Mouse (Mus musculus): ENCODE measurements at regions not wholly inside any gene's neighbourhood (a gene's known extent, or its start where the extent isn't known, plus 50 kb on each side); places are given as distances from the start of the nearest gene placed in this dataset. TPM values are rescaled to one million over a fixed set of nuclear protein-coding genes. Genes with fewer than 3 reads are reported as not detected.

DNA sequence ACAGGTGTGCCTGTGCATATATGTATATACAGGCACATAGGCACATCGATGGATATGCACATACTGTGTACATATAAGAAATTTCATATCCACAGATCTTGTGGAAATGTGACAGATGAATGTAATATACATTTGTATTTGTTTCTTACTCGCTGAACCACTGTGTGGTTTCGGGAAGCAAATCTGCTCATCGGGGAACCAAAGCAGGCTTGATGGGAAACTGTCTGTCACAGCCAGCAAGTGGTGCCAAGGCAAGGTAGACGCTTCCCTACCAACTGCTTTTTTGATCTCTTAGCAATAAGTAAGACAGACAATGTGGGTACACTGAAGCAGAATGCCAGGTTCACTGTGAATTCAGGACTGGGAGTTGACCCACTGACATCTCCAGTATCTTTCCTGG lies 80.3 kb upstream of the Sdk1 start:
- no peaks in the 10 kb centered on the region for H3K36me3 ChIP-seq (ENCODE audit: control insufficient read depth, insufficient read depth, low read length)
- H3K4me2 ChIP-seq (ENCODE audit: low read depth, low read length): no peak overlapping the region
- no peak for ATAC-seq (ENCODE audit: low read depth)
- no peak overlapping the region for H3K4me3 ChIP-seq (ENCODE audit: low read depth, low read length)
- H3K27me3 ChIP-seq (replicated peaks; ENCODE audit: control insufficient read depth, insufficient read depth, low read length): no peaks in the 10 kb centered on the region
- no peak overlapping the region for H3K27ac ChIP-seq (replicated peaks; ENCODE audit: low read depth, low read length)
- 80% methylated on average over 5 of the region's 5 CpGs for WGBS
- H3K4me1 ChIP-seq (ENCODE audit: control insufficient read depth, insufficient read depth, low read length): no peaks in the 10 kb centered on the region
- H3K9ac ChIP-seq (ENCODE audit: low read depth, low read length): no peak overlapping the region
- DNase-seq (ENCODE audit: low spot score): no peak
- no peaks in the 10 kb centered on the region for H3K9me3 ChIP-seq (ENCODE audit: control insufficient read depth, low read length)

DNA sequence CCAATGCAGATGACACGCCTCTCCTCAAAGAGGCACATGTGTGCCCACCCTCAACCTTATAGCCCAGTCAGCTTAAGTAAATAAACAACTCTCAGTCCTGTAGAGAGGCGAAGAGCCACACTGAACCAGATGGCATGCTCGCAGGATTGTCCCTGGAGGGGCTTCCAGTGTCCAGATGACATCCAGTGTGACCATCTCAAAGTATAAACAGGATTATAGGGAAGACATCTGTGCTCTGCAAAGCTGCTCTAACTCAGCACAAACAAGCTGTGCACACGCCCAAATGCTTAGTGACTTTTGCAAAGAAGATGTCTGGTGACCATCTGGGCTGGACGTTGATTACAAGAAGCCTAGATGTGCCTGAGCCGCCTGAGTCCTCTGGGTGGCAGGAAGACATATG lies 58.8 kb upstream of the Sdk1 start:
- H3K27ac ChIP-seq (replicated peaks; ENCODE audit: low read depth, low read length): no peak overlapping the region
- H3K4me1 ChIP-seq (ENCODE audit: control insufficient read depth, insufficient read depth, low read length): no peaks in the 10 kb centered on the region
- no peak overlapping the region for H3K4me2 ChIP-seq (ENCODE audit: low read depth, low read length)
- no peak overlapping the region for H3K9ac ChIP-seq (ENCODE audit: low read depth, low read length)
- H3K9me3 ChIP-seq (ENCODE audit: control insufficient read depth, low read length): no peaks in the 10 kb centered on the region
- H3K27me3 ChIP-seq (replicated peaks; ENCODE audit: control insufficient read depth, insufficient read depth, low read length): no peaks in the 10 kb centered on the region
- DNase-seq (ENCODE audit: low spot score): peak; percentile 71
- H3K36me3 ChIP-seq (ENCODE audit: control insufficient read depth, insufficient read depth, low read length): no peaks in the 10 kb centered on the region
- no peak for ATAC-seq (ENCODE audit: low read depth)
- no peak overlapping the region for H3K4me3 ChIP-seq (ENCODE audit: low read depth, low read length)
- 35% methylated on average over 6 of the region's 6 CpGs for WGBS

GRCm38 (mm10) chr5:141189033-141189432 lies 52.3 kb upstream of the Sdk1 start:
- ATAC-seq (ENCODE audit: low read depth): no peak
- 78% methylated on average over 2 of the region's 2 CpGs for WGBS
- no peaks in the 10 kb centered on the region for H3K9me3 ChIP-seq (ENCODE audit: control insufficient read depth, low read length)
- no peak overlapping the region for H3K27ac ChIP-seq (replicated peaks; ENCODE audit: low read depth, low read length)
- no peaks in the 10 kb centered on the region for H3K36me3 ChIP-seq (ENCODE audit: control insufficient read depth, insufficient read depth, low read length)
- H3K4me3 ChIP-seq (ENCODE audit: low read depth, low read length): no peak overlapping the region
- DNase-seq (ENCODE audit: low spot score): peak; percentile 19
- H3K9ac ChIP-seq (ENCODE audit: low read depth, low read length): no peak overlapping the region
- H3K27me3 ChIP-seq (replicated peaks; ENCODE audit: control insufficient read depth, insufficient read depth, low read length): no peaks in the 10 kb centered on the region
- H3K4me2 ChIP-seq (ENCODE audit: low read depth, low read length): no peak overlapping the region
- no peaks in the 10 kb centered on the region for H3K4me1 ChIP-seq (ENCODE audit: control insufficient read depth, insufficient read depth, low read length)

Small RNA genes in the stretch of these regions (microRNA-seq; reads per million reads assigned to microRNA genes)
- not detected for gene Gm26113 (ENCODE audit: borderline number of aligned reads)
